Mouse (Mus musculus) neural tube, embryonic 15.5 days (tissue): ENCODE results near the gene Ralgps1. TPM values are rescaled to one million over a fixed set of nuclear protein-coding genes. Genes with fewer than 3 reads are reported as not detected.

Experiments
- ATAC-seq: fragments of 200-750 bp; cut with Nextera tagmentation; 2 replicates; pipeline ENCODE4 v1.8.0; 2017; ENCODE audit warnings: mild to moderate bottlenecking, moderate TSS enrichment, moderate library complexity; ENCODE audit not compliant: low FRiP score
- H3K27ac ChIP-seq: fragments of 300-500 bp; sonication (generic); replicated peaks from 2 replicates; pipeline ENCODE4 v1.5.1; 2015; ENCODE audit warnings: mild to moderate bottlenecking, inconsistent platforms
- H3K27me3 ChIP-seq: fragments of 300-500 bp; sonication (generic); replicated peaks from 2 replicates; pipeline ENCODE4 v1.6.1; 2015; ENCODE audit warnings: inconsistent platforms
- H3K36me3 ChIP-seq: fragments of 300-500 bp; sonication (generic); 2 replicates; pipeline ENCODE4 v1.6.1; 2015; ENCODE audit warnings: inconsistent platforms
- H3K4me1 ChIP-seq: fragments of 300-500 bp; sonication (generic); 2 replicates; pipeline ENCODE4 v1.6.1; 2015; ENCODE audit warnings: inconsistent platforms
- H3K4me2 ChIP-seq: fragments of 300-500 bp; sonication (generic); 2 replicates; pipeline ENCODE4 v1.6.1; 2015; ENCODE audit warnings: inconsistent platforms, mild to moderate bottlenecking, moderate library complexity
- H3K4me3 ChIP-seq: fragments of 300-500 bp; sonication (generic); replicated peaks from 2 replicates; pipeline ENCODE4 v1.5.1; 2015; ENCODE audit warnings: mild to moderate bottlenecking, inconsistent platforms
- H3K9ac ChIP-seq: fragments of 300-500 bp; sonication (generic); replicated peaks from 2 replicates; pipeline ENCODE4 v1.6.1; 2015; ENCODE audit warnings: mild to moderate bottlenecking, inconsistent platforms
- H3K9me3 ChIP-seq: fragments of 300-500 bp; sonication (generic); replicated peaks from 2 replicates; pipeline ENCODE4 v1.6.1; 2016; ENCODE audit warnings: inconsistent platforms
- WGBS: fragments of 180-500 bp; shearing (Covaris S2); methylation state at CpG from one replicate; pipeline ENCODE4 v1.1.7; 2015; ENCODE audit warnings: mixed read lengths; 5-methylcytosine and 5-hydroxymethylcytosine counted together
- polyA plus RNA-seq: library from polyadenylated mRNA; unstranded; fragments of >200 nt; fragmentation: Nextera tagmentation; extraction: Ambion mirVana; gene quantifications from 2 replicates; pipeline ENCODE4 v1.2.1, GENCODE M21; 2015

Ralgps1 gene
- polyA plus RNA-seq, 1 experiment from 2014 or later, result 34.9 TPM

- Histone ChIP-seq H3K9me3 (no peaks in the 10 kb centered on the region), H3K9ac (no peak overlapping the region), H3K27ac (no peak overlapping the region), H3K27me3 (no peaks in the 10 kb centered on the region), H3K4me1 (peaks cover 14% of the 10 kb centered on the region; the same call in 1 of the 2 replicates), H3K4me3 (no peak overlapping the region), H3K4me2 (no peak overlapping the region), H3K36me3 (peaks cover 17% of the 10 kb centered on the region)
- WGBS, result 83% methylated on average over 4 of the region's 4 CpGs
- no peak for ATAC-seq
Observed at GRCm38 (mm10) chr2:33272665-33273439, 98.4 kb downstream of the Ralgps1 start.

GRCm38 (mm10) chr2:33271511-33271910, 99.8 kb downstream of the Ralgps1 start:
- H3K9me3 ChIP-seq, result no peaks in the 10 kb centered on the region
- ATAC-seq, result no peak
- H3K4me3 ChIP-seq, result no peak overlapping the region
- 59% methylated on average over 1 of the region's 1 CpGs for WGBS
- no peak overlapping the region for H3K27ac ChIP-seq
- peaks cover 26% of the 10 kb centered on the region for H3K4me1 ChIP-seq
- H3K4me2 ChIP-seq, result no peak overlapping the region
- no peaks in the 10 kb centered on the region for H3K27me3 ChIP-seq
- H3K9ac ChIP-seq, result no peak overlapping the region
- peaks cover 17% of the 10 kb centered on the region for H3K36me3 ChIP-seq

GRCm38 (mm10) chr2:33270569-33270968, 100.7 kb downstream of the Ralgps1 start:
- no peak overlapping the region for H3K4me2 ChIP-seq
- 86% methylated on average over 2 of the region's 2 CpGs for WGBS
- H3K27me3 ChIP-seq, result no peaks in the 10 kb centered on the region
- peaks cover 17% of the 10 kb centered on the region for H3K36me3 ChIP-seq
- H3K9me3 ChIP-seq, result no peaks in the 10 kb centered on the region
- no peak overlapping the region for H3K9ac ChIP-seq
- no peak overlapping the region for H3K27ac ChIP-seq
- no peak for ATAC-seq
- peaks cover 29% of the 10 kb centered on the region for H3K4me1 ChIP-seq
- no peak overlapping the region for H3K4me3 ChIP-seq

- H3K27me3 ChIP-seq, result no peaks in the 10 kb centered on the region
- H3K27ac ChIP-seq, result no peak overlapping the region
- H3K36me3 ChIP-seq, result peaks cover 17% of the 10 kb centered on the region
- H3K4me3 ChIP-seq, result no peak overlapping the region
- no peak overlapping the region for H3K4me2 ChIP-seq
- peaks cover 31% of the 10 kb centered on the region for H3K4me1 ChIP-seq
- H3K9ac ChIP-seq, result no peak overlapping the region
- no peaks in the 10 kb centered on the region for H3K9me3 ChIP-seq
- 90% methylated on average over 2 of the region's 2 CpGs for WGBS
- ATAC-seq, result no peak
Observed at GRCm38 (mm10) chr2:33269132-33269493, 102.2 kb downstream of the Ralgps1 start.

- 0 out of 2 replicates have a peak overlapping the region, but pooled peaks have one; percentile 18 for H3K27ac ChIP-seq
- WGBS, result 79% methylated on average over 6 of the region's 6 CpGs
Observed at GRCm38 (mm10) chr2:33268384-33269131, 102.7 kb downstream of the Ralgps1 start.

GRCm38 (mm10) chr2:33267075-33267474, 104.2 kb downstream of the Ralgps1 start:
- no peak overlapping the region for H3K4me2 ChIP-seq
- H3K4me1 ChIP-seq, result peaks cover 26% of the 10 kb centered on the region
- H3K36me3 ChIP-seq, result peaks cover 7% of the 10 kb centered on the region
- H3K27me3 ChIP-seq, result no peaks in the 10 kb centered on the region
- H3K9me3 ChIP-seq, result no peaks in the 10 kb centered on the region
- no peak overlapping the region for H3K4me3 ChIP-seq
- H3K9ac ChIP-seq, result no peak overlapping the region
- ATAC-seq, result no peak
- H3K27ac ChIP-seq, result 0 out of 2 replicates have a peak overlapping the region, but pooled peaks have one; percentile 11
- 73% methylated on average over 1 of the region's 1 CpGs for WGBS

More at GRCm38 (mm10) chr2:33268384-33269131, 102.7 kb downstream of the Ralgps1 start:
- ATAC-seq, result no peak
- Histone ChIP-seq H3K36me3 (peaks cover 17% of the 10 kb centered on the region), H3K4me2 (no peak overlapping the region), H3K9me3 (no peaks in the 10 kb centered on the region), H3K9ac (no peak overlapping the region), H3K27me3 (no peaks in the 10 kb centered on the region), H3K4me1 (peaks cover 31% of the 10 kb centered on the region), H3K4me3 (no peak overlapping the region)

- no peak for ATAC-seq
- Histone ChIP-seq H3K4me2 (no peak overlapping the region), H3K9ac (no peak overlapping the region), H3K9me3 (no peaks in the 10 kb centered on the region), H3K4me1 (peaks cover 22% of the 10 kb centered on the region), H3K27ac (no peak overlapping the region; the same call in 1 of the 2 replicates), H3K27me3 (no peaks in the 10 kb centered on the region), H3K4me3 (no peak overlapping the region), H3K36me3 (peaks cover 10% of the 10 kb centered on the region)
- WGBS, result 73% methylated on average over 3 of the region's 3 CpGs
Observed at GRCm38 (mm10) chr2:33265793-33266192, 105.5 kb downstream of the Ralgps1 start.

- Histone ChIP-seq H3K9me3 (no peaks in the 10 kb centered on the region), H3K27me3 (no peaks in the 10 kb centered on the region), H3K4me1 (peaks cover 5% of the 10 kb centered on the region; the same call in 1 of the 2 replicates), H3K4me2 (no peak overlapping the region), H3K36me3 (peaks cover 15% of the 10 kb centered on the region), H3K9ac (no peak overlapping the region), H3K4me3 (no peak overlapping the region), H3K27ac (no peak overlapping the region)
- WGBS, result 96% methylated on average over 3 of the region's 3 CpGs
- ATAC-seq, result no peak
Observed at GRCm38 (mm10) chr2:33261475-33261874, 109.8 kb downstream of the Ralgps1 start.

GRCm38 (mm10) chr2:33260772-33261171, 110.5 kb downstream of the Ralgps1 start:
- no peak for ATAC-seq
- H3K27me3 ChIP-seq, result no peaks in the 10 kb centered on the region
- no peak overlapping the region for H3K4me2 ChIP-seq
- 73% methylated on average over 8 of the region's 8 CpGs for WGBS
- H3K4me3 ChIP-seq, result no peak overlapping the region
- no peak overlapping the region for H3K27ac ChIP-seq
- peaks cover 15% of the 10 kb centered on the region for H3K36me3 ChIP-seq
- peaks cover 4% of the 10 kb centered on the region; the same call in 1 of the 2 replicates for H3K4me1 ChIP-seq
- no peak overlapping the region for H3K9ac ChIP-seq
- no peaks in the 10 kb centered on the region for H3K9me3 ChIP-seq

GRCm38 (mm10) chr2:33256769-33257537, 114.3 kb downstream of the Ralgps1 start:
- H3K9me3 ChIP-seq, result no peaks in the 10 kb centered on the region
- H3K27ac ChIP-seq, result no peak overlapping the region
- 95% methylated on average over 3 of the region's 3 CpGs for WGBS
- H3K36me3 ChIP-seq, result peaks cover 13% of the 10 kb centered on the region
- no peaks in the 10 kb centered on the region for H3K27me3 ChIP-seq
- no peak overlapping the region for H3K9ac ChIP-seq
- H3K4me1 ChIP-seq, result peaks cover 17% of the 10 kb centered on the region
- H3K4me3 ChIP-seq, result no peak overlapping the region
- no peak overlapping the region for H3K4me2 ChIP-seq
- no peak for ATAC-seq

GRCm38 (mm10) chr2:33254318-33254985, 116.8 kb downstream of the Ralgps1 start:
- H3K9me3 ChIP-seq, result no peaks in the 10 kb centered on the region
- no peak overlapping the region for H3K4me2 ChIP-seq
- no peak for ATAC-seq
- H3K36me3 ChIP-seq, result peaks cover 4% of the 10 kb centered on the region; the same call in 1 of the 2 replicates
- H3K4me1 ChIP-seq, result peaks cover 17% of the 10 kb centered on the region
- no peak overlapping the region for H3K4me3 ChIP-seq
- WGBS, result 80% methylated on average over 9 of the region's 9 CpGs
- H3K27me3 ChIP-seq, result no peaks in the 10 kb centered on the region
- H3K27ac ChIP-seq, result no peak overlapping the region
- H3K9ac ChIP-seq, result no peak overlapping the region
